Mouse (Mus musculus): ENCODE data around the gene Unc119b. TPM values are rescaled to one million over a fixed set of nuclear protein-coding genes. Genes with fewer than 3 reads are reported as not detected.
"Not testable (repeated sequence)": the region's sequence is repeated elsewhere in the genome, so short reads cannot be mapped to it uniquely, and the experiment has no call there.

Unc119b gene
- total RNA-seq, 2 experiments from 2014 or later = 21.7 to 25.9 TPM

DNA sequence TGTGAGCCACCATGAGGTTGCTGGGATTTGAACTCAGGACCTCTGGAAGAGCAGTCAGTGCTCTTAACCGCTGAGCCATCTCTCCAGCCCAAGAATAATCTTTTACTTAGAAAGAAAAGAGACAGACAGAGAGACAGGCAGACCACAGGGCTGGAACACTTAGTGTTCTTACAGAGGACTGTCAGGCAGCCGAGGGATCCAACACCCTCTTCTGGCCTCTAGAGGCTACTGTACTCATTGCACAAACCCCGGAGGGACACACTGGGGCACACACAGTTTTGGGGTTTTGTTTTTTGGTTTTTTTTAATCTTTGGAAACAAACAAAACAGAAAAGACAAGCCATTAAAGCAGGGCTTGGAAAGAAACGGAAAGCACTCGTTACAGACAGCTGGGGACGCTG is 5.4 kb downstream of the Unc119b start:
- peak; percentile 4 for DNase-seq

DNA sequence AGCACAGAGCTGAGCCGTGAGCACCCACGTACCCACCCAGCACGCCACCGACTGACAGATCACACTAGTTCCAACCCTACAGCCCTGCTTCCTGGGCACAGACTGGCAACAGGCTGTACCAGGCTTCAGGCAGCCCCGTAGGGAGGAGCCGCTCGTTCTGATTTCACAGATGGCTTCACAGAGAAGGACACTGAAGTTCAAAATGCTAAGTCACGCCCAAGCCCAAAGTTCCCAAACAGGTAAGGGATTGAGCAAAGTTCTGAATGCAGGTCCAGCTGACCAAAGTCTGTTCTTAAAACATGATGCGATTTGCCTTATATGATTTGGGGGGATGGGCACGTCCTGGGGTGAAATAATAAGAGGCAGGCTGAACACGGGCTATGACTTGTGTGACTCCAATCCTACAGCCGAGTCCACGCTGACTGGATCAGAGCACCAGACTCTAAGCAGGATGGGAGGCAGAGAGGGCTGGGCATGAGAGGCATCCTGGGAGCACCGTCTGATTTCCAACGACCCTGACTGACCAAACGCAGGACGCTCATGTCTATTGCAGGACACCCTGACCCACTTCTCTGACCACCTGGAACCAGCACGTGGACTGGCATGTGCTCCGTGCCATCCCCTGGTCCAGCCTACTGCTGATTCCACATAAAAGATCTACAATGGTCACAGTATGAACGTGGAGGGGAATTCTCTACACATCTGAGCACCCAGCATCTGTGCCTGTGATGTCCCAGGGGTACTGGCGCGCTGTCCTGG is 7.2 kb downstream of the Unc119b start:
- DNase-seq = no peak

DNA sequence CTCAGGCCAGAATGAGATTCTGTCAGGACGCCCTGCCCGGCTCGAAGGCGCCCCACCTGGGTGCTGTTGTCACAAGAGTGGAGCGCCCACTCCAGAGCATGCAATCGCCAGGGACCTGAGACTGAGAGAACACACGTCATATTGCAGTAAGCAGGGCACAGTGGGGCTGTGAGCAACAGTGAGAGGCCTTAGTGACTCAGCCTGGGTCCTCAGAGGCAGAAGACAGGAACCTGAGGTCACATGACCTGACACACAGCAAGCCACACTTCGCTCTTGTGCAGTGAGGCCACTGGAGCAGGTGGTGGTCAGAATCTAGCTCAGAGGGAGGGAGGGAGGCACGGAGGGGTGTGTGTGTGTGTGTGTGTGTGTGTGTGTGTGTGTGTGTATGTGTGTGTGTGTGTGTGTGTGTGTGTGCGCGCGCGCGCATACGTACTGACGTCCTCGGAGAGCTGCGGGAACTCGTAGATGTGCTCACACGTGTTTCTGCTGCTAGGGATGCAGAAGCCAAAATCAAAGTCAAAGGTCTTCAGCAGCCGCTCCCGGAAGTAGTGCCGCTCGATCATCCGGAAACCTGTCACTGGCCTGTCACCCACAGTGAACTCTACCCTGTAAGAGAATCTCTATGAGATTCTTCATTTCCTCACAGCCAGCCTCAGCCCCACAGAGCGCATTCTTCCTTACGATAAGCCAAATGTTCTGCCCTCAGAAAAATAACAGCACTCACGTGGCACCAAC is 8.0 kb downstream of the Unc119b start:
- no peak for DNase-seq

DNA sequence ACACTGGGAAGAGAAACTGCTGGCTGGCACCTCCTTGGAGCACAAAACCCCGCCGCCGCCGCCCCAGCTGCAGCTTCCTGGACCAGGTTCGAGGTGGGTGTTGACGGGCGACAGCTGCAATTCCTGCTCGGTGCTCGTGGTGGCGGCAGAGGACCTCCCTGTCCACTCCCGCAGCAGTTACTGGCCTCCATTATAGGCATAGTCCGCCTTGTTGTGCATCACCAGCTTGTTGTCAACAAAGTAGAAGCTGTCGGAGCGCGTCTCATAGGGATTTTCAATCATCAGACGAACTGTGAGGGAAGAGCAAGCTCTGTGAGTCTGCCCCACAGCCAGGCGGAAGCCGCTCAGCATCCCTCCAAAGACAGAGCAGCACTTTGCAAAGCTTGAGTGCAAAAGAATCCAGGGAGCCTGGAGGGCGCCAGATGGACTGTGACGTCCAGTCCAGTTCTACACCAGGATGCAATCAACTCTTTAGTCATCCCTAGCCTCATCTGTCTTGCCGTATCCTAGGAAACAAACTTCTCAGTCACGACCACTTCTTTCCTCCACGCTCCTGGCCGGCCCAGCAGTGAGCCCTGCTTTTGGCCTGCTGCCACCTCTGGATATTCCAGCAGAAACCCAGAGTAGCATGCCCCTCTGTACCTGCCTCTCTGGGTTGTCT is 9.4 kb downstream of the Unc119b start:
- DNase-seq = peak; percentile 90

DNA sequence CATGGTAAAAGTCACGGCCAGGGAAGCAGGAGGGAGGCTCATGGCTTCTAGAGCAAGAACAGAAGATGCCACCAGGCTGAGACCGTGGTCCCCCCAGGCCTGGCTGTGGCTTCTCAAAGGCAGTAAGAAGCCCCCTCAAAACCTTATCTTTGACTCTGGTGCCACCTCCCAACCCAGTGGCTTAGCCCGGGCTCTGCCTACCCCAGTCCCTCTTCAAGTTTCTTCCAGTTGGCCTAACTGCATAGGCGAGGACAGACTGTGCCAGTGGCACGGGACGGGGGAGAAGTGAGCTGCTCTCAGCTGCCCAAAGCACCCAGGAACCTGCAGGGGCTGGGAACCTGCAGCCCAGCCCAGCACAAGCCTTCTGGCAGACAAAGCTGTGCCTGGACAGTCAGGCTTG is 10.1 kb downstream of the Unc119b start:
- DNase-seq = no peak

DNA sequence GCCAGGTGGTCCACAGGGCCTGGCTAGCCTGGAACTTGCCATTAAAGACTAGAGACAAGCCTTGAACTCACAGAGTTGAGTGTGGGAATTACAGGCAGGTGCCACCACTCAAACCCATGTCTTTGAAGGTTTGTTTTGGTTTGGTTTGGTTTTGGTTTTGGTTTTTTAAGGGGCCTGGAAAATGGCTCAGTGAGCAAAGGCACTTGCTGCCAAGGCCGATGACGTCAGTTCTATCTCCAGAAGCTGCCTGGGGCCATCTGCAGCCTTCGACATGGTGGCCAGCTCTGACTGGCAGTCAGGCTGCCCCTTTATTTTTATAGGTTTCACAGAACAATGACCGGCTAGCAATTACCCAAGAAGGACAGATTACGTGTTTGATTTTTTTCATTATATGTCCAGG is 13.8 kb downstream of the Unc119b start:
- DNase-seq = peak; percentile 9

DNA sequence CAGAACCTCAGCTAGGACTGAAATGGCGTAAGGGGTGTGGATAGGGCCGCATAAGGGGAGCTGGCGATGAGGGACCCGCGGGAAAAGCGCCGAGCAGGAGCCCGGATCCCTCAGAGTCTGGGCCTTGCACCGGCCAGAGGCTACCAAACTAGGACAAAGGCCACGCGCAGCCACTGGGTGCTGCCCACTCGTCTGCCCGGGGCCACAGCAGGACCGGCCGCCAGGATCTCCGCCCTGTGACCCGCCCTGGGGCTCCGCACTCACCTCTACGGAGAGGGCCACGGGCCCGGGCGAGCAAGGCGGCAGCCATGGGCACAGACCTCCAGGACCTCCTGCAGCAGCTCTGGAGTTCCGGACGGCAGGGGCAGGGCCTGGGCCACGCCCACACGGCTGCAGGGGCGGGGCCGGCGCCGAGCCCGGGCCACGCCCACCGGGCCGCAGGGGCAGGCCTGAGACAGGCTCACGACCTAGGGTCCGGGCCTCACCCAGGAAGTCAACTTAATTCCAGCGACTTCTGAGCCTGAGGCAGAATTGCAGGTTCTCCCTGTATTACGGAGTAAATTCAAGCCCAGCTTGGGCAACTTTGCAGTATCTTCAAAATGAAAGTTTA is 15.7 kb downstream of the Unc119b start, which contains the start of gene Acads:
Acads (minus strand) TSS at position 386 of the 610 bp plus-strand sequence.
- peak; percentile 89 for DNase-seq

DNA sequence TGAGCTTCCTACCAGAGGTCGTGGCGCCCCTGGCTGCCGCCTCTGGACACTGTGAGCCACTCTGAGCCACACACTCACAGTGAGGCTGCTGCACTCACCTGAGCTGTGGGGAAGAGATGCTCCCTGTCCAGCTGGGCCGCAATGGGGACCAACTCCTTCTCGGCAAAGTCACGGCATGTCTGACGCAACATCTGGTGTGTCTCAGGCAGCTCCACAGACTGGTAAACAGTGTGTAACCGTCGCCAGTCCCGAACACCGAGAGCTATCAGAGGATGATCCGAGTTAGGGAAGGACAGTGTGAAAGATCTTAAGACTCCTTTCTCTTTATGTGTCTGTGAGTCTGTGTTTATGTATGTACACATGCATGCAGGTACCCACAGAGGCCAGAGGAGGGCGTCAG is 17.3 kb downstream of the Unc119b start:
- DNase-seq = peak; percentile 5

DNA sequence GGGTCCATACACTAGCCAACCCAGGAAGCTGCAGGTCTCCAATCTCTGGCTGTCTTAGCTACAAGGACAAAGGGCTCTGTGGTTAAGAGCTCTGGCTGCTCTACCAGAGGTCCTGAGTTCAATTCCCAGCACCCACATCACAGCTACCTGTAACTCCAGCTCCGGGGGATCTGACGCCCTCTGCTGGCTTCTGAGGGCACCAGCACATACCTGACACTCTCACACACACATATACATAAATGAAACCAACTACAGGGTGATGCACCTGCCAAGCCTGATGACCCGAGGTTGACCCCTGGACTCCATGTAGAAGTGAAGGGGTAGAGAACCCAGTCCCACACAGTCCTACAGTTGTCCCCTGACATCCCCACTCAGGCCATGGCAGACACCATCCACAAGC is 18.3 kb downstream of the Unc119b start:
- DNase-seq = peak; percentile 4

DNA sequence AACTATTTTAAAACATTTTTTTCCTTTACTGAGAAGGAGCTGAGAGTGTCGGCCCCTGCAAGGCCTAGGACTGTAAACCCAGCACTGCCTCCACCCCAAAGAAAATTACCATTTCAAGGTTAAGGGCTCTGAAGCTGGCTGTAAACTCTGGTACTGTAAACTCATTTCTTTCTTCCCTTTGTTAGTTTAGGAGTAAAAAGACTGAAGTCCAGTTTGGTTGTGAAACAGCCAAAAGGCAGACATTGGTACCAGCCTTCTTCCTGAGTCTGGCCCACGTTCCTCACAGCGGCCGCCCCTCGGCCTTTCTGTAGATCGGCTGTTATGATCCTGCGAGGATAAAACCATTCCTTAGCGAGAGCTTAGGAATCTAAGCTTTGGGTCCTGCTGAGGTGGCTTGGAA is 20.3 kb downstream of the Unc119b start:
- no peak for DNase-seq

DNA sequence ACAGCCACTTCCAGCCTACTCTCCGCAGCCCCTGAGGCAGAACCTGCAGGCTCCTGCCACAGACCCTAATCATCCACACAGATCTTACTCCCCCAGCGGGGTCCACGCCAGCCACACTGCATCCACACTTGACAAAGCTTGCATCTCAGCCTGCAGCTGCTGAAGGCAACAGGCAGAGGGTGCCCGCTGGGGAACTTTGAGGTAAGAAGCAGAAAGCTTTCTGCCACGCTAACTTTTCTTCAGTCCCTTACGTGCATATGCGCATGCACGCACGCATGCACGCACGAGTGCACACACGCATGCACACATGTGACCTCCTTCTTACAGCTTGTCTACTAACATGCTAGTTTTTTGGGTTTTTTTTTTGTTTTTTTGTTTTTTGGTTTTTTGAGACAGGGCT is 21.5 kb downstream of the Unc119b start:
- peak; percentile 3 for DNase-seq

DNA sequence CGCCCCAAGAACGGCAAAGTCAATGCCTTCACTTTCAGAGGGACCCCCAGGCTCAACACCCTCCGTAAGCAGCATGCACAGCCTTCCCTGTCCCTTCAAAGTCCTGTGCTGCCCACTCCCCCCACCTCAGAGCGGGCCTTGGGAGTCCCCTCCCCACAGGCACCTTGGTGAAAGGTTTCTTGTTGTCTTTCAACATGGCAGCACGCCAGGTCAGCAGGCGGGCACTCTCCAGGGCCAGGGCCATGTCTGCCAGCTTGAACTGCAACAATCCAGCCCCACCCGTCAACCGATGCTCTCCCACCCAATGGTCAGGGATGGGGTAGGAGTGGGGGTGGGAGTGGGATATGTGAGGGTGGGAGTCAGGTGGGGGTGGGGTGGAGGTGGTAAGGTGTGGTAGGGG is 23.6 kb downstream of the Unc119b start:
- DNase-seq = peak; percentile 42

DNA sequence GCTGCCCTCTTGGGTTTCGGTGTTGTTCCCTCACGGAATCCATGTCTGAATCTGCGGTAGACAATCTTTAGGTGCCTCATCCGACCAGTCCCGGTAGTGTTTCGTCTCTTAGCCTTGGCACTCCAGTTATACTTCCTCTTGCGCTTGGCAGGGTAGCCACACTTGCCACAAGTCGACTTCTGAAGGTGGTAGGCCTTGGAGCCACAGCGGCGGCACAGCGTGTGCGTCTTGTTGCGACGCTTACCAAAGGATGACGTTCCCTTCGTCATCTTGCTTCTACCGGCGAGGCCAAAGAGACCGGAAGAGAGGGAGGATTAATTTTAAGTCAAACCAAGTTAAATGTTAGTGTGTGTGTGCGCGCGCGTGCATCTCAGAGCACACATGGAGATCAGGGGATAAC is 31.5 kb downstream of the Unc119b start:
- DNase-seq = not testable (repeated sequence)

DNA sequence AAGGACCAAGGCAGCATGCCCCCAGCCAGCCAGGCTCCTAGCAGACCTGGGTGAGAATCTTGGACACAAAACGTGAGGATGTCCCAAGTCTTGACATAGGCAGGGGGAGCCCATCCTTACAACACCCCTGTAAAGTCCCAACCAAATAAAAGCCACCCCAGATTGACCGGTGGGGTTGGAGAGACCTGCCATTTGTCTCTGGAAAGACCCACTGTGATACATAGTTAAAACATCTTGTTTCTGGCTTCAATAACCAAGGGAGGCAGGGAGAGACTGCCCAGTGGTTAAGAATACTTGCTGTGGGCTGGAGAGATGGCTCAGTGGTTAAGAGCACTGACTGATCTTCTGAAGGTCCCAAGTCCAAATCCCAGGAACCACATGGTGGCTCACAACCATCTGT is 32.5 kb downstream of the Unc119b start:
- DNase-seq = no peak

DNA sequence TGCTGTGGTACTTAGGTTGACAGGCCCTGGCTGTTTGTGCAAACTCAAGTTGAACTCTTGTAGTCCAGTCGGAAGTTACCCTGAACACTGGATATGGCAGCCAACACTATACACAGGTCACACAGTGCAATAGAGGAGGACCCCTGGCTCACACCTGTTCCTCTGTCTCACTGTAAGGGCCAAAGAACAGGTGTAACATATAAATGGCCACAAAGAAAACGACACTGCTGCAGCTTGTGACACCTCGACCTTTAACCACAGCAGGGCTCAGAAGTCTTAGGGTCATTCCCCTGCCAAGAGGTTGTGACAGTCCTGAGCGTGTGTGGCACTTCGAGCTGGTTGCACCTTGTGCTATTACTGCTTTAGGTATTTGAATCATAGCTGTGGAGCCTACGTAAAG is 34.3 kb downstream of the Unc119b start:
- no peak for DNase-seq

DNA sequence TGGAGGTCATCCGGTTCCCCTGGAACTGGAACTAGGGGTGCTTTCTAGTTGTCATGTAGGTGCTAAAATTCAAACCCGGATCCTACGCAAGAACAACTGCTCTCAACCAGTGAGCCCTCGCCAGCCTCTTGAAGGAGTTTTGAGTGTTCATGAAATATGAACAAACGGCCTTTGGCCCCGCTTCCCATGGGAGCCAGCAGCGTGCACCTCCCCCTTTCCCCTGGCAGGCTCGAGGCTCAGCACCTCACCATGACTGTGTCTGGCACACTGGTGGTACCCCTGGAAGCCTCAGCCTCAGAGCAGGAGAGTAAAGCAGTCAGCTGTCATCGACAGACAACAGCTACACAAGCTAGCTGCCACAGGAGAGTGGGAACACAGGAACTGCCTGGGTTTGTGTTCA is 34.8 kb downstream of the Unc119b start:
- DNase-seq = peak; percentile 40

DNA sequence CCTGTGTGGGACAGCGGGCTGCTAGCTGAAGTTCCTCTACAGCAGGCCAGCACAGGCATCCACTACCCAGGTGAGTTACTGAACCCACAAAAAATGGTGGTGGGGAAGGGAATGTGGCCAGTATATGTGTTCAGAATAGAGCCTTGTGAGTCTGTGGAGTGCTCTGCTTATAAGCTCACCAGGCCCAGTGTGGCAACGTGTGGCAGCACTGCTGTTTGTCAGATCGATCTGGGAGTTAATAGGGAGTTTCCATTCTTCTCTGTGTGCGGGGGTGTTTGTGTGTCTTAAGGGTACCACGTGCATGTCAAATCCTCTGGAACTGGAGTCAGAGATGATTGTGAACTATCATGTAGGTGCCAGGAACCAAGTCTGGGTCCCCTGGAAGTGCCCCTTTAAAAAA is 35.2 kb downstream of the Unc119b start:
- DNase-seq = no peak

DNA sequence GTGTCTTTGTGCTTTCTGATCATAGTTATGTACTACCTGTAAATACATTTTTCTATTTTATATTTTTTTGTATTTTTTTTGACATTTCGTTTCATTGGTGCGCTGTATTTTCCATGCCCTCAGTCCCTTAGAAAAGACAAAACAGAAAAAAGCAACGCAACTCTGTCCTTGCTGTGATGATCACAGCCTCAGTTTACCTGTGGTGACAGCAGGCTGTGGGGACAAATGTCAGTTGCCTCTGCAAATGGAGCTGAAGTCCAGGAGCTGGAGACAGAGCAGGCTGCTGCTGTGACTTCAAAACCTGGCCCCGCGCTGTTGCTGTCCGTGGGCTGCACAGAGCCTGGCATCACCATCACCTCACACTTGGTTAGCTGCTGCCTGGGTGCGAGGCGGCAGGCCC is 36.6 kb downstream of the Unc119b start, which contains the start of gene Gm10401:
Gm10401 (minus strand) TSS at position 101 of the 400 bp plus-strand sequence.
- DNase-seq = no peak

DNA sequence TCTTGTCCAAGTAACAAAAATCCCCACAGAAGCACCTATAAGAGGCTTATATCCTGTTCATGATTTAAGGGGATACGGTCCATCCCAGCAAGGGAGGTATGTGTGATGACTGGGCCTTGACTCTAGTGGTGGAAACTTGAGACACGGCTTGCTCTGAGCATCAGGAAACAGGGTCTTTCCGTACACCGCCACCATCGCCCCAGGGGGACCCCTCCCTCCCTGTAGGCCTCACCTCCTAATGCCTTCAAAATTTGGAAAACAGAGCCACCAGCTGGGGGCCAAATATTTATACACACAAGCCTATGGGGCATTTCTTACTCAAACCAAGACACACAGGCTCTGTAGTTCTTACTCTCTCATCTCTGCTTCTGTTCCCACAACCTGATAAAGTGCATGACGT is 43.0 kb downstream of the Unc119b start:
- DNase-seq = no peak

DNA sequence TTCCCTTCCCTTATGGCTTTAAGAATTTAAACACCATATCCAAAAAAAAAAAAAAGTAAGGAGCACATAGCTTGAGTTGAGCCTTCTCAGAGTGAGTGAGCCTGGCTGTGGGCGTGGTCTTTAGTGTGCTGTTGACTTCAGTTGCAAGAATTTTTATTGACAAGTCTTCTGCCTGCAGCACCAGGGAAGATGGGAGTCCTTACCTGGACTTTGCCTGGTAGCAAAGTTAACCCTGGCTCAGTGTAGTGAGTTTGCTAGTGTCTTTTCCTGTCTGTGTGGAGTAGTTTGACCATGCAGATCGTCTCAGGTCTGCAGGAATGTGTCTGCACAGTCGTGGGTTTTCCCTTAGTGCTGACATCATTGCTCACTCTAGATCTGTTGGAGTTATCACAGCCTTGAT is 43.8 kb downstream of the Unc119b start:
- no peak for DNase-seq

DNA sequence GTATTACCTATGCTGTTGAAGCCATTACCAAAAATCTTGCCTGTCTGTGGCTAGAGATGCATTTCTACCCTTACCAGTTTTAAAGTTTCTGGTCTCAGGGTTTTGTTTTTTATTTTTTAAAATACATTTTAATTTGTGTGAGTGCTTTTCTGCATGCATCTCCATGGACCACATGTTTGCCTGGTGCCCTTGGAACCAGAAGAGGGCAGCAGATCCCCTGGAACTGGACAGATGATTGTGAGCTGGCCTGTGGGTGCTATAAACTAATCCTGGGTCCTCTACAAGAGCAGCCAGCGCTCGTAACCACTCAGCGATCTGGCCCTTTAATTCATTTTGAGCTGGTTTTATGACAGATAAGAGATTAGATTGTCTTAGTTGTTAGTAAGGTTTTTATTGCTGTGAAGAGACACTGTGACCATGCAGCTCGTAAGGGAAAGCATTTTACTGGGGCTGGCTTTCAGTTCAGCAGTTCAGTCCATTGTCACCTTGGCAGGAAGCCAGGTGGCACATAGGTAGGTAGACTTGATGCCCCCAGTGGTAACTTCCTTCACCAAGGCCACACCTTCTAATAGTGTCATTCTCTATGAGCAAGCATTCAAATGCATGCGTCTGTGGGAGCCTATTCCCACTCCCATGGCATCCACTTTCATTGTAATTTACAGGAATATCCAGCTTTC is 45.0 kb downstream of the Unc119b start:
- no peak for DNase-seq

DNA sequence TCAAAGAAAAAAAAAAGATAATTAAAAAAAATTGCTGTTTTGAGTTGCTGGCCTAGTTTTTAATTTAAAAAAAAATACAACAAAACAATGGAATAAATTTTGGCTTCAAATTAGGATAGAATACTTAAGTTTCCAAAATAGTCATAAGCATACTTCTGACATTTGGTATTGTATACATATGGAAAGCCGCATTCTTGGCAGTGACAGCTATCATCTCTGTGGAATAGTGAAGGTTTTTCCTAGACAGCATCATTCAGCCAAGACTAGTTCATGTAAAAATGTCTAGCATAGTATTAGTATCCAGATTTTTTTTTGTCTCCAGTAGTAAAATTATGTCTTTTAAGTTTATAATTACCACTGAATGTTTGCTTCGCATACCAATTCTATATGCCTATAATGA is 49.1 kb downstream of the Unc119b start:
- no peak for DNase-seq
